25 mouse cellular contexts compared by ENCODE assay signal in the genomic region with DNA sequence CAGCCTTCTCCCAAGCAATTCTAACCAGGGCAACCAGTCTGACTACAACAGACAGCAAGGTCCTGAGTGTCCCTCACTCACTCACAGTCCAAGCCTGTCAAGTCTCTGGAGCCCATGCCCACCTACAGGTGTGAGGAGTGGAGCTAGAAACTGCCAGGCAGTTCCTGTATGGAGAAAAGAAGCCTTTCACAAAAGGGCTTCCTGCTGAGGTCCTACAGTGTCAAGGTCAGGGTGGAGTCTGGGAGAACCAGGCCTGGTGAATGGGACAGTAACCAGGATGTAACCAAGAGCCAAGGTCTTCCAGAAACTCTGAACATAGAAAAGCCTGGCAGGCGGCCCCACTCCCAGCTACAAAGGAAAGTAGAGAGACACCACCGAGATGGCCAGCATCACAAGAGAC.
DNase-seq lines count a peak whose midpoint lies in the region; ATAC-seq lines count a peak whose summit lies in the region.
"Had no signal": no experiment of that assay in that cellular context is flagged by ENCODE, and none has a peak within 500 bp of the region (broad histone marks: within the 10 kb centered on the region; RNA-seq: fewer than 3 reads in every experiment).

No protein-coding gene starts in this region.

- no peak overlapping the region for H3K4me2 ChIP-seq in heart, embryonic 11.5 days
- H3K4me2 ChIP-seq: embryonic facial prominence, embryonic 12.5 days; forebrain, embryonic 13.5 days; forebrain, embryonic 15.5 days had no signal

- H3K9me3 ChIP-seq in heart, embryonic 11.5 days (replicated peaks; ENCODE audit: control insufficient read depth, low read length): no peaks in the 10 kb centered on the region
- H3K9me3 ChIP-seq: embryonic facial prominence, embryonic 10.5 days; embryonic facial prominence, embryonic 12.5 days; forebrain, embryonic 13.5 days; forebrain, embryonic 15.5 days; G1E had no signal

- H3K36me3 ChIP-seq in heart, embryonic 11.5 days (ENCODE audit: control insufficient read depth, insufficient read depth, low read length): no peaks in the 10 kb centered on the region
- H3K36me3 ChIP-seq: embryonic facial prominence, embryonic 10.5 days; embryonic facial prominence, embryonic 12.5 days; forebrain, embryonic 15.5 days; G1E had no signal

- no peaks in the 10 kb centered on the region for H3K27me3 ChIP-seq in heart, embryonic 11.5 days (ENCODE audit: control insufficient read depth, insufficient read depth, low read length)
- H3K27me3 ChIP-seq: embryonic facial prominence, embryonic 12.5 days; forebrain, embryonic 13.5 days; forebrain, embryonic 15.5 days; Patski had no signal

- DNase-seq in heart, adult 11 months: peak; percentile 72
- peak; percentile 88 for DNase-seq in ES-CJ7 (ENCODE audit: low read depth, low spot score)
- peak; percentile 90 for DNase-seq in R1 (ENCODE audit: low read depth, low spot score)
- no peak for DNase-seq in spleen, adult 18-20 months
- no peak for DNase-seq in layer of hippocampus, adult 8-10 months (ENCODE audit: low spot score in 2 of 2)
- DNase-seq in lung, adult 18-20 months: no peak
- DNase-seq: adrenal gland, adult 8-10 months; adrenal gland, postnatal 14 days; adrenal gland, postnatal 36 days; B cell, adult 2 months; cerebellum, adult 11-12 months; cerebellum, adult 2 months; cerebellum, adult 9-10 months; cerebellum, postnatal 10 days; cerebellum, postnatal 25 days; forebrain, postnatal 0 days had no signal

- no peak overlapping the region for H3K4me3 ChIP-seq in heart, embryonic 11.5 days (ENCODE audit: low read depth, low read length)
- H3K4me3 ChIP-seq: embryonic facial prominence, embryonic 10.5 days; embryonic facial prominence, embryonic 12.5 days; forebrain, embryonic 13.5 days; forebrain, embryonic 15.5 days had no signal

- no peak for ATAC-seq in heart, embryonic 11.5 days (replicated peaks; ENCODE audit: insufficient number of reproducible peaks, low FRiP score, low TSS enrichment)
- ATAC-seq: activated CD4-positive, CD25-positive, alpha-beta regulatory T cell, adult 4 months; CD4-positive, CD25-positive, alpha-beta regulatory T cell, adult 4 months; forebrain, embryonic 13.5 days; forebrain, embryonic 15.5 days; forebrain, postnatal 0 days; Patski had no signal

- H3K9ac ChIP-seq in heart, embryonic 11.5 days (ENCODE audit: low read depth, low read length): no peak overlapping the region
- H3K9ac ChIP-seq: embryonic facial prominence, embryonic 12.5 days; forebrain, embryonic 13.5 days; forebrain, embryonic 15.5 days; forebrain, postnatal 0 days had no signal

- no peak overlapping the region for H3K27ac ChIP-seq in heart, embryonic 11.5 days (ENCODE audit: low read depth, low read length)
- H3K27ac ChIP-seq: embryonic facial prominence, embryonic 10.5 days; embryonic facial prominence, embryonic 12.5 days; forebrain, embryonic 13.5 days; forebrain, embryonic 15.5 days had no signal

- H3K4me1 ChIP-seq in heart, embryonic 11.5 days (ENCODE audit: control insufficient read depth, insufficient read depth, low read length): no peaks in the 10 kb centered on the region
- H3K4me1 ChIP-seq: embryonic facial prominence, embryonic 10.5 days; embryonic facial prominence, embryonic 12.5 days; forebrain, embryonic 13.5 days; forebrain, embryonic 15.5 days had no signal

- WGBS in heart, embryonic 11.5 days (ENCODE audit: insufficient replicate concordance): 69% methylated on average over 2 of the region's 2 CpGs

Comparison
In these comparisons a context has a peak if more than half of its experiments do, and no peak if none do; other contexts are left out.
1. DNase-seq: peak in heart, adult 11 months (single experiment), ES-CJ7 (single experiment) and R1 (single experiment); none in spleen, adult 18-20 months (0 of 2), layer of hippocampus, adult 8-10 months (0 of 2) and lung, adult 18-20 months (0 of 2).